Mouse (Mus musculus): ENCODE data around the gene Rapgef3. TPM values are rescaled to one million over a fixed set of nuclear protein-coding genes. Genes with fewer than 3 reads are reported as not detected.

Gene Rapgef3
- polyA plus RNA-seq, 1 experiment from 2014 or later: 9.0 TPM

- 78% methylated on average over 17 of the region's 17 CpGs for WGBS
- H3K27ac ChIP-seq: no peak overlapping the region
Observed at GRCm38 (mm10) chr15:97724346-97725197, 43.2 kb downstream of the Rapgef3 start.

GRCm38 (mm10) chr15:97723536-97724345 lies 44.0 kb downstream of the Rapgef3 start:
- Histone ChIP-seq H3K4me3 (replicated peaks) (no peak overlapping the region), H3K9ac (no peak overlapping the region), H3K36me3 (no peaks in the 10 kb centered on the region), H3K27me3 (replicated peaks) (0 out of 2 replicates have a peak, but pooled peaks cover 3% of the 10 kb centered on the region), H3K4me2 (no peak overlapping the region), H3K4me1 (no peaks in the 10 kb centered on the region), H3K27ac (no peak overlapping the region), H3K9me3 (no peaks in the 10 kb centered on the region)
- 83% methylated on average over 6 of the region's 6 CpGs for WGBS
- no peak for ATAC-seq (ENCODE audit: insufficient read depth, low FRiP score, low read depth)

More at GRCm38 (mm10) chr15:97724346-97725197, 43.2 kb downstream of the Rapgef3 start:
- H3K4me2 ChIP-seq: no peak overlapping the region
- ATAC-seq (ENCODE audit: insufficient read depth, low FRiP score, low read depth): no peak
- no peaks in the 10 kb centered on the region for H3K4me1 ChIP-seq
- H3K27me3 ChIP-seq (replicated peaks): no peaks in the 10 kb centered on the region
- H3K9me3 ChIP-seq: no peaks in the 10 kb centered on the region
- H3K4me3 ChIP-seq (replicated peaks): no peak overlapping the region
- no peaks in the 10 kb centered on the region for H3K36me3 ChIP-seq
- no peak overlapping the region for H3K9ac ChIP-seq

GRCm38 (mm10) chr15:97721008-97721701 lies 46.6 kb downstream of the Rapgef3 start:
- Histone ChIP-seq H3K4me2 (no peak overlapping the region), H3K9me3 (no peaks in the 10 kb centered on the region), H3K4me3 (replicated peaks) (no peak overlapping the region), H3K4me1 (no peaks in the 10 kb centered on the region), H3K36me3 (no peaks in the 10 kb centered on the region), H3K27me3 (replicated peaks) (0 out of 2 replicates have a peak, but pooled peaks cover 3% of the 10 kb centered on the region), H3K9ac (no peak overlapping the region), H3K27ac (no peak overlapping the region)
- WGBS: 71% methylated on average over 15 of the region's 15 CpGs
- no peak for ATAC-seq (ENCODE audit: insufficient read depth, low FRiP score, low read depth)

GRCm38 (mm10) chr15:97720026-97720675 lies 47.6 kb downstream of the Rapgef3 start:
- H3K27ac ChIP-seq: no peak overlapping the region
- no peaks in the 10 kb centered on the region for H3K9me3 ChIP-seq
- no peak overlapping the region for H3K4me3 ChIP-seq (replicated peaks)
- H3K36me3 ChIP-seq: no peaks in the 10 kb centered on the region
- H3K4me1 ChIP-seq: no peaks in the 10 kb centered on the region
- H3K9ac ChIP-seq: no peak overlapping the region
- 76% methylated on average over 12 of the region's 12 CpGs for WGBS
- H3K4me2 ChIP-seq: no peak overlapping the region
- ATAC-seq (ENCODE audit: insufficient read depth, low FRiP score, low read depth): no peak
- H3K27me3 ChIP-seq (replicated peaks): 0 out of 2 replicates have a peak, but pooled peaks cover 3% of the 10 kb centered on the region

- Histone ChIP-seq H3K27me3 (replicated peaks) (0 out of 2 replicates have a peak, but pooled peaks cover 3% of the 10 kb centered on the region), H3K4me2 (no peak overlapping the region), H3K4me3 (replicated peaks) (no peak overlapping the region)
Observed at GRCm38 (mm10) chr15:97719494-97719893, 48.3 kb downstream of the Rapgef3 start.

GRCm38 (mm10) chr15:97718535-97719155 lies 49.1 kb downstream of the Rapgef3 start:
- H3K4me3 ChIP-seq (replicated peaks): no peak overlapping the region
- WGBS: 83% methylated on average over 8 of the region's 8 CpGs
- no peak overlapping the region for H3K9ac ChIP-seq
- no peaks in the 10 kb centered on the region for H3K36me3 ChIP-seq
- no peak for ATAC-seq (ENCODE audit: insufficient read depth, low FRiP score, low read depth)
- no peaks in the 10 kb centered on the region for H3K9me3 ChIP-seq
- H3K27me3 ChIP-seq (replicated peaks): 0 out of 2 replicates have a peak, but pooled peaks cover 3% of the 10 kb centered on the region
- no peak overlapping the region for H3K27ac ChIP-seq
- no peak overlapping the region for H3K4me2 ChIP-seq
- no peaks in the 10 kb centered on the region for H3K4me1 ChIP-seq

More at GRCm38 (mm10) chr15:97719494-97719893, 48.3 kb downstream of the Rapgef3 start:
- Histone ChIP-seq H3K27ac (no peak overlapping the region), H3K9ac (no peak overlapping the region), H3K36me3 (no peaks in the 10 kb centered on the region), H3K4me1 (no peaks in the 10 kb centered on the region), H3K9me3 (no peaks in the 10 kb centered on the region)
- WGBS: 88% methylated on average over 12 of the region's 12 CpGs
- no peak for ATAC-seq (ENCODE audit: insufficient read depth, low FRiP score, low read depth)

DNA sequence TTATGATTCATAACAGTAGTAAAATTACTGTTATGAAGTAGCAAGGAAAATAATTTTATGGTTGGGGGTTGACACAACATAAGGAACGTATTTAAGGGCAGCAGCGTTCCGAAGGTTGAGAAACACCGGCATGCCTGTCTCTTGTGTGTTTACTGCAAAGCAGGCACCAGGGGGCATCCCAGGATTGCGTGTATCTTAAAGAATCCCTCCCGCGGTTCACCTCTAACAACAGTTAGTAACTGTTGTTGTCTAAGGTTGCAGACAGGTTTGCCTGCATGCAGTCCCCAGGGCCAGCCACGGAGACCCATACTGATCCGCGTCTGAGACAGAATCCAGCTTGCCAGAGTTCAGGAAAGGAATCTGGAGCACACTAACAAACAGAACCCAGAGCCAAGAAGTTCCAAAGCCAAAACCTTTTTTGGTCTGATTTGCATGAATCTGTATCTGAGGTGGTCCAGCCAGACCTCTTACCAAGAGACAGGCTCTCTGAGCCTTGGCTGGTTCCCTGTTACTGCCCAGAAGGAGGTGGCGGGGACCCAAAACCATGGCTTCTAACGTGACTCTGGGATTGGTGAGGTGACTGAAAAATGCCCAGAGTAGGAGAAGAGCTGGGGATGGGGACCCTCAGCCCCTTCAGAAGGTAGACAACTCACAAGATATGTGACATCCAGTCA lies 49.8 kb downstream of the Rapgef3 start:
- no peak overlapping the region for H3K4me3 ChIP-seq (replicated peaks)
- no peak overlapping the region for H3K4me2 ChIP-seq
- H3K9ac ChIP-seq: no peak overlapping the region
- WGBS: 24% methylated on average over 12 of the region's 12 CpGs
- H3K9me3 ChIP-seq: no peaks in the 10 kb centered on the region
- no peak overlapping the region for H3K27ac ChIP-seq
- no peaks in the 10 kb centered on the region for H3K4me1 ChIP-seq
- 0 out of 2 replicates have a peak, but pooled peaks cover 3% of the 10 kb centered on the region for H3K27me3 ChIP-seq (replicated peaks)
- ATAC-seq (ENCODE audit: insufficient read depth, low FRiP score, low read depth): no peak
- H3K36me3 ChIP-seq: no peaks in the 10 kb centered on the region

DNA sequence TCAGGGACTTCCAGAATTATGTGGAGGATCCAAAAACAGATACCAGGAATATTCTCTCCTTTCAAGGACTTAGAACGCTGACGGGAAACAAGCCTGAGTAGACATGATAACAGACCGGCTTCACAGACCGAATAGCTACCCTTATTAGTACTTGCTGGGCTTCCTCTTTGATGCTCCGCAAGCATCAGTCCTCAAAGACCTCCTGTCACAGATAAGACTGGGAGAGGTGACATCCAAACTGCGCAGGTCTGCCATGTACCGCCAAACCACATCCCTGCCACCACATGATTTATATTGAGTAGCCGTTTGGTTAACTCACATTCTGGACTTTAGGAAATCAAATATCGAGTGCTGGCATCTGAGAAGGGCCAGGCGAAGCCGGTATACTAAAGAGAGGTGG lies 51.0 kb downstream of the Rapgef3 start:
- 87% methylated on average over 11 of the region's 11 CpGs for WGBS
- no peak for ATAC-seq (ENCODE audit: insufficient read depth, low FRiP score, low read depth)
- H3K4me3 ChIP-seq (replicated peaks): no peak overlapping the region
- no peak overlapping the region for H3K9ac ChIP-seq
- no peaks in the 10 kb centered on the region for H3K4me1 ChIP-seq
- H3K4me2 ChIP-seq: no peak overlapping the region
- H3K36me3 ChIP-seq: no peaks in the 10 kb centered on the region
- H3K27ac ChIP-seq: no peak overlapping the region
- 0 out of 2 replicates have a peak, but pooled peaks cover 3% of the 10 kb centered on the region for H3K27me3 ChIP-seq (replicated peaks)
- H3K9me3 ChIP-seq: no peaks in the 10 kb centered on the region

- H3K4me1 ChIP-seq: no peaks in the 10 kb centered on the region
- 83% methylated on average over 1 of the region's 1 CpGs for WGBS
- no peaks in the 10 kb centered on the region for H3K9me3 ChIP-seq
- no peak overlapping the region for H3K27ac ChIP-seq
- H3K27me3 ChIP-seq (replicated peaks): 0 out of 2 replicates have a peak, but pooled peaks cover 3% of the 10 kb centered on the region
- H3K36me3 ChIP-seq: no peaks in the 10 kb centered on the region
- ATAC-seq (ENCODE audit: insufficient read depth, low FRiP score, low read depth): no peak
- no peak overlapping the region for H3K4me2 ChIP-seq
- no peak overlapping the region for H3K4me3 ChIP-seq (replicated peaks)
- no peak overlapping the region for H3K9ac ChIP-seq
Observed at GRCm38 (mm10) chr15:97715734-97716133, 52.0 kb downstream of the Rapgef3 start.

- no peak for ATAC-seq (ENCODE audit: insufficient read depth, low FRiP score, low read depth)
- WGBS: 90% methylated on average over 8 of the region's 8 CpGs
- no peak overlapping the region for H3K9ac ChIP-seq
- H3K9me3 ChIP-seq: no peaks in the 10 kb centered on the region
- H3K27ac ChIP-seq: no peak overlapping the region
- no peak overlapping the region for H3K4me3 ChIP-seq (replicated peaks)
- H3K4me1 ChIP-seq: no peaks in the 10 kb centered on the region
- H3K36me3 ChIP-seq: no peaks in the 10 kb centered on the region
- H3K4me2 ChIP-seq: no peak overlapping the region
- 0 out of 2 replicates have a peak, but pooled peaks cover 3% of the 10 kb centered on the region for H3K27me3 ChIP-seq (replicated peaks)
Observed at GRCm38 (mm10) chr15:97715083-97715482, 52.7 kb downstream of the Rapgef3 start.

Data from stomach, embryonic 15.5 days (tissue).